In genomic region chr4:132108221-132108620, GRCm38 (mm10) we compare ENCODE assay signal across 25 mouse cellular contexts. TPM values are rescaled to one million over a fixed set of nuclear protein-coding genes. Genes with fewer than 3 reads are reported as not detected.
A peak's percentile ranks its signal among the peaks of the same experiment; 100 is the strongest.
DNase-seq lines count a peak whose midpoint lies in the region; ATAC-seq and TF ChIP-seq lines count a peak whose summit lies in the region.
"Had no signal": no experiment of that assay in that cellular context is flagged by ENCODE, and none has a peak within 500 bp of the region (broad histone marks: within the 10 kb centered on the region; RNA-seq: fewer than 3 reads in every experiment).

No protein-coding gene starts in this region.

- no peaks in the 10 kb centered on the region for H3K4me1 ChIP-seq in heart, adult 2 months (ENCODE audit: control insufficient read depth, insufficient read depth, low read length)
- peaks cover 7% of the 10 kb centered on the region for H3K4me1 ChIP-seq in heart, embryonic 10.5 days
- H3K4me1 ChIP-seq in midbrain, embryonic 11.5 days (ENCODE audit: control insufficient read depth, insufficient read depth, low read length) = peaks cover 11% of the 10 kb centered on the region
- H3K4me1 ChIP-seq in midbrain, embryonic 15.5 days = 0 out of 2 replicates have a peak, but pooled peaks cover 3% of the 10 kb centered on the region
- H3K4me1 ChIP-seq: embryonic facial prominence, embryonic 12.5 days had no signal

- no peak overlapping the region for H3K4me2 ChIP-seq in midbrain, embryonic 11.5 days
- no peak overlapping the region for H3K4me2 ChIP-seq in midbrain, embryonic 15.5 days
- H3K4me2 ChIP-seq: embryonic facial prominence, embryonic 12.5 days; forebrain, embryonic 13.5 days; forebrain, embryonic 15.5 days had no signal

- no peak for ATAC-seq in midbrain, embryonic 11.5 days (ENCODE audit: low FRiP score)
- no peak for ATAC-seq in midbrain, embryonic 15.5 days (replicated peaks)
- ATAC-seq: activated CD4-positive, CD25-positive, alpha-beta regulatory T cell, adult 4 months; CD4-positive, CD25-positive, alpha-beta regulatory T cell, adult 4 months; forebrain, embryonic 13.5 days; forebrain, embryonic 15.5 days; Patski had no signal

- H3K4me3 ChIP-seq in heart, adult 2 months = no peak overlapping the region
- no peak overlapping the region for H3K4me3 ChIP-seq in heart, embryonic 10.5 days
- no peak overlapping the region for H3K4me3 ChIP-seq in midbrain, embryonic 11.5 days (ENCODE audit: low read depth, low read length)
- no peak overlapping the region for H3K4me3 ChIP-seq in midbrain, embryonic 15.5 days
- H3K4me3 ChIP-seq: embryonic facial prominence, embryonic 10.5 days; embryonic facial prominence, embryonic 12.5 days; forebrain, embryonic 13.5 days; forebrain, embryonic 15.5 days had no signal

- DNase-seq in heart, adult 11 months = peak; percentile 89
- DNase-seq in heart, postnatal 25 days (ENCODE audit: low spot score) = no peak
- DNase-seq in heart, adult 2 months = peak; percentile 31 to 48
- DNase-seq in heart, embryonic 10.5 days (ENCODE audit: low spot score) = no peak
- peak; percentile 66 for DNase-seq in midbrain, embryonic 11.5 days (ENCODE audit: low spot score, missing footprints)
- DNase-seq: adrenal gland, adult 8-10 months; adrenal gland, postnatal 14 days; adrenal gland, postnatal 36 days; B cell, adult 2 months; cerebellum, adult 11-12 months; cerebellum, adult 2 months; cerebellum, adult 9-10 months; cerebellum, postnatal 10 days; cerebellum, postnatal 25 days had no signal

- intact Hi-C loops in heart, postnatal 25 days (cut with DNase I) = no loop called here
- intact Hi-C loops in heart, adult 2 months (cut with DNase I) = loop anchor here (2.0 kb wide), 1 partner anchor 25 kb away; no protein-coding TSS in a partner anchor

- TF ChIP-seq EP300 in heart, adult 2 months (IDR thresholded peaks at IDR 0.05; ENCODE audit: insufficient read depth, low read depth, low read length) = no peak

- no peaks in the 10 kb centered on the region for H3K36me3 ChIP-seq in heart, adult 2 months (ENCODE audit: control insufficient read depth, insufficient read depth, low read length)
- no peaks in the 10 kb centered on the region for H3K36me3 ChIP-seq in heart, embryonic 10.5 days
- H3K36me3 ChIP-seq in midbrain, embryonic 11.5 days (ENCODE audit: control insufficient read depth, insufficient read depth, low read length) = no peaks in the 10 kb centered on the region
- H3K36me3 ChIP-seq in midbrain, embryonic 15.5 days (replicated peaks) = no peaks in the 10 kb centered on the region
- H3K36me3 ChIP-seq: embryonic facial prominence, embryonic 10.5 days; embryonic facial prominence, embryonic 12.5 days; forebrain, embryonic 15.5 days; G1E had no signal

- no peak overlapping the region for H3K9ac ChIP-seq in heart, adult 2 months (ENCODE audit: low read depth, low read length)
- H3K9ac ChIP-seq in midbrain, embryonic 11.5 days (ENCODE audit: low read length) = no peak overlapping the region
- H3K9ac ChIP-seq in midbrain, embryonic 15.5 days = no peak overlapping the region
- H3K9ac ChIP-seq: embryonic facial prominence, embryonic 12.5 days; forebrain, embryonic 13.5 days; forebrain, embryonic 15.5 days had no signal

- H3K79me2 ChIP-seq in heart, adult 2 months (replicated peaks; ENCODE audit: control insufficient read depth, insufficient read depth, low read length) = no peaks in the 10 kb centered on the region

- TF ChIP-seq POLR2A in heart, adult 2 months (IDR thresholded peaks at IDR 0.05; ENCODE audit: insufficient read depth, low read depth, low read length) = no peak

- no peak overlapping the region for H3K27ac ChIP-seq in heart, adult 2 months
- H3K27ac ChIP-seq in heart, embryonic 10.5 days = no peak overlapping the region
- no peak overlapping the region for H3K27ac ChIP-seq in midbrain, embryonic 11.5 days (ENCODE audit: low read depth, low read length)
- no peak overlapping the region for H3K27ac ChIP-seq in midbrain, embryonic 15.5 days
- H3K27ac ChIP-seq: embryonic facial prominence, embryonic 10.5 days; embryonic facial prominence, embryonic 12.5 days; forebrain, embryonic 13.5 days; forebrain, embryonic 15.5 days had no signal

- no peak for TF ChIP-seq CTCF in heart, adult 2 months (IDR thresholded peaks at IDR 0.05)

- 64% methylated on average over 7 of the region's 7 CpGs for WGBS in heart, adult 2 months
- WGBS in heart, embryonic 10.5 days = 87% methylated on average over 7 of the region's 7 CpGs
- 93% methylated on average over 7 of the region's 7 CpGs for WGBS in midbrain, embryonic 11.5 days
- WGBS in midbrain, embryonic 15.5 days = 96% methylated on average over 7 of the region's 7 CpGs

- no peaks in the 10 kb centered on the region for H3K9me3 ChIP-seq in heart, embryonic 10.5 days
- H3K9me3 ChIP-seq in midbrain, embryonic 11.5 days (ENCODE audit: control insufficient read depth, low read length) = no peaks in the 10 kb centered on the region
- no peaks in the 10 kb centered on the region for H3K9me3 ChIP-seq in midbrain, embryonic 15.5 days
- H3K9me3 ChIP-seq: embryonic facial prominence, embryonic 10.5 days; embryonic facial prominence, embryonic 12.5 days; forebrain, embryonic 13.5 days; forebrain, embryonic 15.5 days; G1E had no signal

- H3K27me3 ChIP-seq in heart, adult 2 months (ENCODE audit: control insufficient read depth, insufficient read depth, low read length) = no peaks in the 10 kb centered on the region
- H3K27me3 ChIP-seq in heart, embryonic 10.5 days (ENCODE audit: insufficient read depth, poor library complexity, severe bottlenecking) = peaks cover 37% of the 10 kb centered on the region; the same call in 1 of the 2 replicates
- no peaks in the 10 kb centered on the region for H3K27me3 ChIP-seq in midbrain, embryonic 11.5 days (ENCODE audit: control insufficient read depth, insufficient read depth, low read length)
- no peaks in the 10 kb centered on the region for H3K27me3 ChIP-seq in midbrain, embryonic 15.5 days (replicated peaks)
- H3K27me3 ChIP-seq: forebrain, embryonic 15.5 days; Patski had no signal

RNA-seq across cellular contexts. Expression of gene Epb41, which starts 33.1 kb away (rescaled TPM):
- 100 to 1,000 TPM; 144 to 184 TPM for total RNA-seq in heart, postnatal 25 days (2021)
- total RNA-seq in heart, adult 2 months (2021) = 100 to 1,000 TPM; 128 to 256 TPM
- 58.7 and 62.5 TPM in 2 replicates for polyA plus RNA-seq in heart, adult 2 months (2012; rRNA removed)
- 73.5 and 78.8 TPM in 2 replicates for polyA plus RNA-seq in heart, embryonic 10.5 days (2016; fragmentation: Nextera tagmentation; extraction: Ambion mirVana)
- polyA plus RNA-seq in midbrain, embryonic 11.5 days (2014; fragmentation: Nextera tagmentation; extraction: Ambion mirVana) = 210 and 230 TPM in 2 replicates
- polyA plus RNA-seq in midbrain, embryonic 15.5 days (2015; fragmentation: Nextera tagmentation; extraction: Ambion mirVana) = 74.4 and 80.1 TPM in 2 replicates

RNA-seq across cellular contexts. Expression of gene Gm10300, which starts 33.7 kb away (rescaled TPM):
- under 1 TPM in 1 of 2 experiments, not detected in 1; 0.17 TPM for total RNA-seq in heart, postnatal 25 days (2021)
- total RNA-seq in heart, adult 2 months (2021) = under 1 TPM; 0.11 to 0.13 TPM
- polyA plus RNA-seq in heart, adult 2 months (2012; rRNA removed) = 0.08 and 0.12 TPM in 2 replicates
- polyA plus RNA-seq in heart, embryonic 10.5 days (2016; fragmentation: Nextera tagmentation; extraction: Ambion mirVana) = 0.10 TPM in 1 of 2 replicates, not detected in the other
- polyA plus RNA-seq in midbrain, embryonic 11.5 days (2014; fragmentation: Nextera tagmentation; extraction: Ambion mirVana) = 0.07 TPM in 1 of 2 replicates, not detected in the other
- polyA plus RNA-seq in midbrain, embryonic 15.5 days (2015; fragmentation: Nextera tagmentation; extraction: Ambion mirVana) = 0.08 TPM in 1 of 2 replicates, not detected in the other
- polyA plus RNA-seq: activated CD4-positive, CD25-positive, alpha-beta regulatory T cell, adult 4 months; CD4-positive, CD25-positive, alpha-beta regulatory T cell, adult 4 months; embryonic facial prominence, embryonic 10.5 days; embryonic facial prominence, embryonic 12.5 days; forebrain, embryonic 11.5 days; forebrain, embryonic 13.5 days; forebrain, embryonic 15.5 days had no signal

RNA-seq across cellular contexts. Expression of gene Oprd1, which starts 36.1 kb away (rescaled TPM):
- under 1 TPM; 0.20 to 0.23 TPM for total RNA-seq in heart, postnatal 25 days (2021)
- total RNA-seq in heart, adult 2 months (2021) = under 1 TPM; 0.20 to 0.21 TPM
- polyA plus RNA-seq in heart, adult 2 months (2012; rRNA removed) = 0.43 and 0.64 TPM in 2 replicates
- polyA plus RNA-seq in heart, embryonic 10.5 days (2016; fragmentation: Nextera tagmentation; extraction: Ambion mirVana) = 1.00 and 1.1 TPM in 2 replicates
- polyA plus RNA-seq in midbrain, embryonic 11.5 days (2014; fragmentation: Nextera tagmentation; extraction: Ambion mirVana) = 0.04 and 0.08 TPM in 2 replicates
- 0.37 and 0.48 TPM in 2 replicates for polyA plus RNA-seq in midbrain, embryonic 15.5 days (2015; fragmentation: Nextera tagmentation; extraction: Ambion mirVana)
- total RNA-seq: CH12.LX had no signal
- polyA plus RNA-seq: activated CD4-positive, CD25-positive, alpha-beta regulatory T cell, adult 4 months; CD4-positive, CD25-positive, alpha-beta regulatory T cell, adult 4 months; forebrain, embryonic 11.5 days; G1E; Patski had no signal

Comparison
In these comparisons a context has a peak if more than half of its experiments do, and no peak if none do; other contexts are left out.
1. DNase-seq: peak in heart, adult 11 months (single experiment), heart, adult 2 months (2 of 2) and midbrain, embryonic 11.5 days (single experiment); none in heart, postnatal 25 days (single experiment) and heart, embryonic 10.5 days (single experiment).